Comparison of ENCODE assay signal across 21 mouse cellular contexts in the genomic region with DNA sequence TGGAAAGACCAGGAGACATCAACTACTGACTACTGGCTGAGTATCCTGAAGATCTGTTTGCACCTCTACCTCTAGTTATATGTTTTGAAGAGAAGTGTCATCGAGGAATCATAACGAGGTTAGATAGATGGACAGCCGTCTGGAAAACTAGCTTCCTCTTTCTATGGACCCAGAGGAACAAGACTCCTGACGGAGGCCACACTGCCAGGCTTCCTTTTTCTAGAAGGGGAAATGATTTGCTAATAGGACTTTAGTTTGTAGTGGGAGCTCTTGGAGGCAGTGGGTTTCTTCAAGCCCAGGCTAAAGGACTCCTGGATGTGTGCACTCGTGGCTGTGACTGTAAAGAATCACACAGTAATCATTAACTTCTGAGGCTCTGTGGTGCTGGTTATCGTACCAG. TPM values are rescaled to one million over a fixed set of nuclear protein-coding genes. Genes with fewer than 3 reads are reported as not detected.
DNase-seq lines count a peak whose midpoint lies in the region; ATAC-seq lines count a peak whose summit lies in the region.
"Had no signal": no experiment of that assay in that cellular context is flagged by ENCODE, and none has a peak within 500 bp of the region (broad histone marks: within the 10 kb centered on the region; RNA-seq: fewer than 3 reads in every experiment).

No protein-coding gene starts in this region.

- ATAC-seq in granulocyte monocyte progenitor cell, adult 5-6 weeks (replicated peaks; ENCODE audit: poor library complexity, severe bottlenecking): peak; percentile 74
- peak; percentile 46; the same call in 1 of the 2 replicates for ATAC-seq in monocyte, adult 5-6 weeks (replicated peaks; ENCODE audit: insufficient number of reproducible peaks, low FRiP score, low TSS enrichment, poor library complexity, severe bottlenecking)
- ATAC-seq: forebrain, embryonic 14.5 days; hindbrain, postnatal 0 days; intestine, embryonic 16.5 days had no signal

- peak; percentile 12 for DNase-seq in layer of hippocampus, adult 9-11 months
- no peak for DNase-seq in layer of hippocampus, adult 9-10 months (ENCODE audit: low spot score)
- peak; percentile 31 for DNase-seq in lung, postnatal 36 days
- no peak for DNase-seq in lung, postnatal 10 days
- DNase-seq in kidney, postnatal 10 days: no peak
- DNase-seq in adipocyte (ENCODE audit: low spot score): no peak
- DNase-seq: adrenal gland, postnatal 25 days; cerebellum, adult 8-10 months; cerebellum, postnatal 25 days; gastrocnemius, postnatal 14 days; heart, adult 11 months; kidney, adult 8-10 months; kidney, postnatal 14 days; spleen, adult 18-20 months; thymus, adult 18-20 months; thymus, postnatal 25 days had no signal

RNA-seq across cellular contexts. Expression of a gene that starts 2.6 kb away (rescaled TPM):
- 13.4 and 14.5 TPM in 2 replicates for total RNA-seq in granulocyte monocyte progenitor cell, adult 5-6 weeks (2014; fragmentation: Nextera tagmentation)
- 8.7 and 10.8 TPM in 2 replicates for total RNA-seq in granulocyte monocyte progenitor cell, adult 5-6 weeks (2017)
- total RNA-seq in monocyte, adult 5-6 weeks (2017): 0.57 to 1.9 TPM (median 1.2 TPM) in 3 replicates

Comparison
In these comparisons a context has a peak if more than half of its experiments do, and no peak if none do; other contexts are left out.
1. DNase-seq: peak in layer of hippocampus, adult 9-11 months (single experiment) and lung, postnatal 36 days (single experiment); none in layer of hippocampus, adult 9-10 months (single experiment), lung, postnatal 10 days (single experiment), kidney, postnatal 10 days (single experiment) and adipocyte (single experiment).